Mouse (Mus musculus) layer of hippocampus, adult 2 months (tissue): ENCODE measurements at regions not wholly inside any gene's neighbourhood (a gene's known extent, or its start where the extent isn't known, plus 50 kb on each side); places are given as distances from the start of the nearest gene placed in this dataset.
A peak's percentile ranks its signal among the peaks of the same experiment; 100 is the strongest.

ENCODE experiments used
- DNase-seq, 2 experiments: peaks; one replicate each; pipeline ENCODE4 v3.0.0; 2022; ENCODE audit warnings: low spot score in 2 of 2
- H3K27ac ChIP-seq: fragments of 200-600 bp; 2 replicates; pipeline ENCODE4 v1.8.1; 2022
- H3K4me3 ChIP-seq: fragments of 200-600 bp; 2 replicates; pipeline ENCODE4 v1.8.1; 2022; ENCODE audit warnings: mild to moderate bottlenecking
- CTCF ChIP-seq: fragments of 200-600 bp; conservative IDR thresholded peaks from 2 replicates; pipeline ENCODE4 v1.8.1; 2022; ENCODE audit warnings: antibody characterized with exemption, mild to moderate bottlenecking, moderate library complexity

DNA sequence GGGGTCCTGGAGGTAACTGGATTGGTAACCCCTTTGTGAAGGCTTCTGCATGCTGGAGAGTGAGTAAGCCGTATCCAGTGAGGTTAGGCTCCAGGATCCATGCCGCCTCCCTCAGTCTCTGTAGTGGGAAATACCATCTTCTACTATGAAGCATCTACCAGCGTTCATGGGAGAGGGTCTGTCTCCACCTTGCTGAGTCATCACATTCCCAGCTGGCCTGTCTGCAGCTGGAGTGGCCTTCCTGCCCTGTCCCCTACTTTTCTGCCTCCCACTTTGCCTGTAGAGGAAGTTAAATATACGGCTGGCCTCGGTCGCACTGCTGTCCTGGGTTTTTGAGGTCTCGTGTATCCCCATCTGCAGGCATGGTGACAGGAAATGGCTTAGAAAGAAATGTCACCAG, 78.0 kb upstream of the Sec14l1 start:
- no peak overlapping the region for H3K27ac ChIP-seq
- no peak for DNase-seq
- no peak for TF ChIP-seq CTCF
- no peak overlapping the region for H3K4me3 ChIP-seq

DNA sequence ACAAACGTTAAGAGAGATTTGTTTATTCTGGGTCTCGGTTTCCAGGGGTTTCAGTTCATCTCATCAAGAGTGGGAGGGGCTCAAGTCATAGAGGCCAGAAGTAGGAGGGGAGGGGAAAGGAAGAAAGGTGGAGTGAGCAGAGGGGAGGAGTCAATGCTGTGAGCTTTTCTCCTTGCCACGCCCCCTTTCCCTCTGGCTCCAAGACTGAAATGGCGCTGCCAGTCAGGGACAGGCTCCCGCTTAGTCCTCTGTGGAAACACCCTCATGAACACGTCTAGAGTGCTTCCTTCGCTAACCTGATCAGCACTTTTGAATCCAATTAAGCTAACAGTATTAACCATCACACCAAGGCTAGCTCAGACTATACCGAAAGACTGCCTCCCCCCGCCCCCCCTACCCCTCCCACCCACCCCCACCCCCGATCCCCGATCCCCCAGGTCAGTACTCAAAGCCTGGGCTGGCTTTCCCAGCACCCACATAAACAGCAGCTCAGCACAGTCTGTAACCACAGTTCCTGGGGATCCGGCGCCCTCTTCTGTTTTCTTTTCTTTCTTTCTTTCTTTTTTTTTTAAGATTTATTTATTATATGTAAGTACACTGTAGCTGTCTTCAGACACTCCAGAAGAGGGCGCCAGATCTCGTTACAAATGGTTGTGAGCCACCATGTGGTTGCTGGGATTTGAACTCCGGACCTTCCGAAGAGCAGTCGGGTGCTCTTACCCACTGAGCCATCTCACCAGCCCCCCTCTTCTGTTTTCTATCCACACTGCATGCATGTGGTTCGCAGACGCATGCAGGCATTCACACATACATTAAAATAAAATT, 76.5 kb upstream of the Sec14l1 start:
- Histone ChIP-seq H3K4me3 (no peak overlapping the region), H3K27ac (no peak overlapping the region)
- DNase-seq, result no peak
- TF ChIP-seq CTCF, result peak; percentile 54

DNA sequence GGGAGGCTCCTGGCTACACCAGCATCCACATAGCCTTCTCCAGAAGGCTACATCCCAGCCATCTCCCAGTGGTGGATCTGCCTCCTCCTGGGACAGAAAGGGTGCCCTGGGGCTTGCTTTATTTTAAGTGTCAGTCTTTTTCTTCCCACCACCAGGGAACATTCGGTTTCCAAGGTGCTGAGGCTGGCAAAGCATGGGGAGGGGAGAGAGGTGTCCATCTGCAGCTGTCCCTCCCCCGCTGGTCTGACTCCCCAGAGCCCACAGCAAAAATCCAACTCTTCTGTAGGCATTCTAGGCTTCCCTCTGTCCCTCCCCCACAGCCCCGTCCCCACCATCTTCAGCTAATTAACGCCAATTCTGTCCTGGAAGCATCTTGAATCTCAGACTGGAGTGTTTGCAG, 74.1 kb upstream of the Sec14l1 start:
- Histone ChIP-seq H3K27ac (peak overlapping the region; percentile 89), H3K4me3 (no peak overlapping the region)
- DNase-seq, result no peak
- TF ChIP-seq CTCF, result peak; percentile 24

DNA sequence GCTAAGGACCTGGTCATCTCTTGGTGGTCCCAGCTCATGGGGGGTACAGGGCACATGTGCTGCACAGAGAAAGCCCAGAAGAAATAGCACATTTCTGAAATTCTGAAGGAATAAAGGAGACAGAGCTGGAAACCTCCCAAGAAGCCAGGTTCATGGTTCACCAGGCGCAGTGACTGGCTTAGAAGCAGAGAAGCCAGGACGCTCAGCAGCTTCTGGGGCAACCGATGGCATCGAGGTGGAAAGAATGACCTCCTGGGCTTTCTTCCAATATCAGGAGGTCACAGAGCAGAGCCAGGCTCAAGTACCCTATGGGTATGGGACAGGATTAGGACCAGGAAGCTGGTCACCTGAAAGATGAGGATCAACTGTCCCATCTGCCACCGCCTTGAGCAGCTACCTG, 72.6 kb upstream of the Sec14l1 start:
- Histone ChIP-seq H3K4me3 (no peak overlapping the region), H3K27ac (0 out of 2 replicates have a peak overlapping the region, but pooled peaks have one; percentile 14)
- DNase-seq, result no peak
- no peak for TF ChIP-seq CTCF

DNA sequence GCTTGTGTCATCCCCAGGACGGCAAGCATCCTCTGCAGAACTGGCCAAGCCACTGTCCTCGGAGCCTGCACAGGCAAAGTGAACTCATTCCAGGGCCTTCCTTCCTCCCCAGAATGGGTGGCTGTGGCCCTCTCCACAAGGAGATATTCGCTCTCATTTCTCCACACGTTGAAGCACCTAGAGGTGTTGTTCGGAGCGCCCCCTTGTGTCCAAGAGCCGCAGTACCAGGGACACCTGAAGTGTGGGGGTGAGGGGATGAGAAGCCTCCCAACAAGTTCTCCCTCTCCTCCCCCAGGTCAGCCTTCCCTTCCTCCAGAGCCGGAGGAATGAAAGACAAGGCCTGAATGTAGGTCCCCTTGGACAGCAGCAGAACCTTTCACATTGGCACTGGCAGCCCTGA, 71.4 kb upstream of the Sec14l1 start:
- peak; percentile 59 to 76 for DNase-seq
- Histone ChIP-seq H3K4me3 (no peak overlapping the region), H3K27ac (0 out of 2 replicates have a peak overlapping the region, but pooled peaks have one; percentile 18)
- TF ChIP-seq CTCF, result peak; percentile 92

DNA sequence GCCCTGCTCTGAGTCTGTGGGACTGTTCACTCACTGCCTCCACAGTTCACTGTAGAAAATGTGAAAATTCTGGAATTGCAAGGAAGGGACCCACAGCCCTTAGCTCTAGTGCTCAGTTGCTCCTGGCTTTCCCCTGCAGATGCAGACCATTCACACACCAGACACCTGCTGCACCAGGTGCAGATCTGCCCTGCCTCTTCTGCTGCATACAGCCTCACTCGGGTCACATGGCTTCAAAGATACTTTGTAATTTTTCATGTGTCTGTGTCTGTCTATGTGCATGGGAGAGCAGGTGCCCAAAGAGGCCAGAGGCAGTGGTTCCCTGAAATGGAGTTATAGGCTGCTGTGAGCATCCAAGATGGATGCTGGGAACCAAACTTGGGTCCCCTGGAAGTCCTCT, 70.2 kb upstream of the Sec14l1 start:
- Histone ChIP-seq H3K4me3 (no peak overlapping the region), H3K27ac (no peak overlapping the region)
- TF ChIP-seq CTCF, result no peak
- DNase-seq, result no peak

DNA sequence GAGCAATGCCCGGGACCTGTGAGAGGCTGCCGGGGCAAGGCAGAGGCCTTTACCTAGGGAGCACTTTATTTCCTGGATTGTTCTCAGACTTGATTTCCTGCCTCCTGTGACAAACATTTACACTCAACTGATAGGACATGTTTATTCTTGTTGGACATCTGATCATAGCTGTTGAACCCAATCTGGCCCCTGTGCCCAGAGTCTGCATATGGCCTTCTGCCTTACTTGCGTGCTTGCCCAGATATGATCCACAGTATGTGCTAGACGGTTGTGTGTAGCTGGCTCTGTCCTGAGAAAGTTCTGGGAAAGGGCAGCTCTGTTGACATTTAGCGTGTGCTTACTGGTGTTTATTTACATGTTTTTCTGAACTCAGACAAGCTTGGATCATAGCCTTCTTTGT, 68.3 kb upstream of the Sec14l1 start:
- no peak for TF ChIP-seq CTCF
- no peak for DNase-seq
- H3K27ac ChIP-seq, result no peak overlapping the region
- no peak overlapping the region for H3K4me3 ChIP-seq

DNA sequence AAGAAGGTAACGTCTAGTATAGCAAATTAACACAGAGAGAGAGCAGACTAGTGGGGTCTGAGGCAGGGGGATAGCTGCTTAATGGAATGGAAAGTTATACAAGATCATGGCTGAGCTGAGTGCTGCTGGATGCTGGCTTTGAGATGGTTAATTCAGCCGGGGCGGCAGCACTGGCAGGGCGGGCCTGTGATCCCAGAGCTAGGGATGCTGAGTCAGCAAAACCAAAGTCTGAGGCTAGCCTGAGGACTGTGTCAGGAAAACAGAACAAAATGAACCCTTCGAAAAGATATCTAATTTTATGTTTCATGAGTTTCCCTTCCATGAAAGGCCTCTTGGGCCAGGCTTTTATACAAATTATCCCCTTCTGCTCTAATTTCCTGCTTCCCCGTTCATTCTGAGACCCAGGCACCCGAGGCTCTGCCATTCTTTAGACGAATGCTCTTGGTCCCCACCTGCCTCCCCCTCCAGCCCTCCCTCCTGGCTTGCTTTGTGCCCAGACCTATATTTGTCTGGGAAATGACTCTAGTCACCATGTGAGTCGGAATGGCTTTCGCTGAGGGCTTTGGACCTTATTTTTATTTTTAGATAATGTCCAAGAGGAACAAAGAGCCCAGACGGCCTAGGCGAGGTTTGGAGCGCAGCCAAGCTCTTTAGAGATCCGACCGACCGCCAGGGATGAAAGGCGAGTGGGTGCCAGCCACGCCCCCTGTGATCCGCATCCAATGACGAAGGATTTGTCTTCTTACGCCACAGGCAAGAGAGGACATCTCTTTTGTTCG, 67.6 kb upstream of the Sec14l1 start:
- H3K27ac ChIP-seq, result no peak overlapping the region
- H3K4me3 ChIP-seq, result no peak overlapping the region
- no peak for DNase-seq
- no peak for TF ChIP-seq CTCF

DNA sequence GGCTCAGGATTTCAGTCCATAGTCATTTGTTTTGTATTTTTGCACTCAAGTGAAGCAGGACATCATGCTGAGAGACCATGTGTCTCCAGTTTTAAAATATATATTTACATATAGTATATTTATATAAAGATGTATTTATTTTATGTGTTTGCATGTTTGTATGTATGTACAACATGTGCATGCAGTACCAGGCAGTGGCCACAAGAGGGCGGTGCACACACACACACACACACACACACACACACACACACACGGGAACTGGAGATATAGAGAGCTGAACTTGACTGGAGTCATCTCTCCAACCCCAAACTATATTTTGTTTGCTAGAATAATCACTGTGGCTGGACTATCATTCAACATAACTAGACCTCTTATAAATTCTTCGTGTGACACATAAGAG, 66.1 kb upstream of the Sec14l1 start:
- TF ChIP-seq CTCF, result peak; percentile 55
- H3K27ac ChIP-seq, result no peak overlapping the region
- no peak for DNase-seq
- H3K4me3 ChIP-seq, result no peak overlapping the region

DNA sequence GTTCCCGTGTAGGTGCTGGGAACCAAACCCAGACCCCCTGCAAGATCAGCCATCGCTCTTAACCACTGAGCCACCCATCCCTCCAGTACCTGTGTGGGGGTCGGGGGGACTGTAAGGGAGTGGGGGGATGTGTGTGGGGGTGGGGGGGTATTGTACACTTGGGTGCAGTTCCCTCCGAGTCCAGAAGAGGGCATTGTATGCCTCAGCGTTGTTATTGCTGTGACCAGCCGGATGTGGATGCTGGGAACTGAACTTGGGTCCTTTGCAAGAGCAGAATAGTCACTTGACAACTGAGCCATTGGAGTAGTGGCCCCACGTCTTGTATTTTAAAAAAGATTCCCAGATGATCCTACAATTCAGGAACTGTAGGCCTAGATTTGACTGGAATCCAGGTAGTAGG, 64.2 kb upstream of the Sec14l1 start:
- DNase-seq, result no peak
- TF ChIP-seq CTCF, result peak; percentile 21
- Histone ChIP-seq H3K27ac (no peak overlapping the region), H3K4me3 (no peak overlapping the region)

DNA sequence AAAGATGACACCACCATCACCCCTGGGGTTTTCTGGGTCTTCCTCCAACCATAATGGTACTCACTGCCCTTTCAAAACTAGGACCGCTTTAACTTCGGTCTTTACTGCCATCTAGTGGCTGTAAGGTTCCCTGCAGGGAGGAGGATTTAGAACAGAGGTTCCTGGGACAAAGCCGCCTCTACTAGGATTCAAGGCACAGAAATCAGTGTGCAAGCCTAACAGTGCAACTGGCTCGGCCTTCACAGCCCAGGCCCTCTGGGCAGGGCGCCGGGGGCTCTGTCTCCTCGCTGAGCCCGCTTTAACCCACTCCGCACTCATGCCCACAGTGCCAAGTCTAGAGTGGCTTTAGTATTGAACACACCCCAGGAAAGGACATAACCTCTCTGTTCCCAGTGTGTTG, 58.0 kb upstream of the Sec14l1 start:
- Histone ChIP-seq H3K4me3 (no peak overlapping the region), H3K27ac (peak overlapping the region; percentile 71)
- TF ChIP-seq CTCF, result peak; percentile 94
- peak; percentile 81 to 89 for DNase-seq

DNA sequence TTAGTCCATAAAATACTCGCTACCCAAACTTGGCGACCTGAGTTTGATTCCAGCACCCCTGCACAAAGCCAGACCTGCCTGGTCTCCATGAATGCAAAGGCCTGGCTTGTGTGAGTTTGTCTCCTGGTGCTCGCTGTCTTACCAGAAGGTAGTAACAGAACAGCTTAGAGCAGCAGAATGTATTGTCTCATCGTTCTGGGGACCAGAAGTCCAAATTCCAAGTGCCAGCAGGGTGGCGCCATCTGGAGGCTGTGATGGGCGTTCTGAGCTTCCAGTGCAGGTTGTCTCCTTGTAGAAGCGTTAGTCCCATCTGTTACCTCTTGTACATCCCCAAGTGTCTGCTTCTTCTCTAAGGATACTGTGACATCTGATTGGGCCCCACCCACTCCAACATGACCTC, 57.5 kb upstream of the Sec14l1 start:
- TF ChIP-seq CTCF, result peak; percentile 55
- DNase-seq, result peak; percentile 72 to 74
- Histone ChIP-seq H3K27ac (peak overlapping the region; percentile 71; the same call in 1 of the 2 replicates), H3K4me3 (no peak overlapping the region)

DNA sequence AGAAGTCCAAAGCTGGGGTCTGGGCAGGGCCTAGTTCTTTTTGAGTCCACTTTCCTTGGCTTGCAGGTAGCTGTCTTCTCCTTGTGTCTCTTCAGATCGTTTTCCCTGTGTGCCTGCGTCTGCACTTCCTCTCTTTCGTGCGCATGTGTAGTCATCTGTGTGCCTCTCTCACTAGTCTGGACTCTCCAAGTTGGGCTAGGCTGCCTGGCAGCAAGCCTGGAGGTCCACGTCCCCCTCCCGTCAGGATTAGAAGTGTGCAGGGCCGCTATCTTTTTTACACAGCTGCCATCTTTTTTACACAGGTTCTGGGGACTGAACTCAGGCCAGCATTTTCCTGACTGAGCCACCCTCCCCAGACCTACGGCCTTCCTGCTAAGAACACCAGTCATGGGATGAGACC, 55.8 kb upstream of the Sec14l1 start:
- Histone ChIP-seq H3K27ac (peak overlapping the region; percentile 79), H3K4me3 (no peak overlapping the region)
- DNase-seq, result no peak
- TF ChIP-seq CTCF, result no peak
